Mouse (Mus musculus): ENCODE results near the gene BC051665. TPM values are rescaled to one million over a fixed set of nuclear protein-coding genes. Genes with fewer than 3 reads are reported as not detected.

BC051665 gene
- polyA plus RNA-seq, 1 experiment from 2014 or later: not detected

DNA sequence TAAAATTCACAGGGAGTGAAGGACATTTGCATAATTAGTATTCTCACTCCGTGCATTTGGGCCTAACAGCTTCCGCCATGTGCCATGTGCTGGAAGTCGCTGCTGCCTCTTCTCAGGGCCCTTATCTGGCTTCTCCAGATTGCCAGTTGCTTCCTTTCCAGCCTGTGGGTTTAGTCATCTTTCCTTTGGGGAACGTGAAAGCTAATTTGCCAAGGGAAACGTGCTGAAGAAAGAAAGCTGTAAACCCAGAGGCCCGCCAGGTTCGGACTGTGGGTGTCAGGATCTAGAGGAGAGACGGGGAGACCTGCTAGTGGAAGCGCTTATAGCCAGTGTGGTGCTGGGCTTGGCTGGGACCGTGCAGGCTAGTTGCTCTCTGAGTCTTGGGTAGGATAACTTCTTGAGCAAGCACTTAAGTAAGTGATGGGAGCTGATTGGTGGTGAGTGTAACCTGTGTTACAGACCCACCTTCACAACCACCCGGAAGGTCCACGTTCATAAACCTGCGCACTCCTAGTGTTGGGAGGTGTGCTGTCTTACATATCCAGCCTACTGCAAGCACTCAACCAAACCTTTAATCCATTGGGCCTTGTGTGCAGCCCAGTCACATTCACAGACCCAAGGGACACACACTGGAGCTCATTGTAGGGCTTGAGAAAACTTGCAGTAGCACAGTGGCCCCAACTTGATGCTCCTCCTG is 42.6 kb downstream of the BC051665 start:
- 81% methylated on average over 13 of the region's 13 CpGs for WGBS
- ATAC-seq (ENCODE audit: insufficient number of reproducible peaks, low FRiP score, low TSS enrichment, low read depth): no peak
- no peaks in the 10 kb centered on the region for H3K27me3 ChIP-seq

GRCm38 (mm10) chr13:60742611-60743010 is 43.6 kb downstream of the BC051665 start:
- no peak overlapping the region for H3K4me2 ChIP-seq (replicated peaks)
- peaks cover 8% of the 10 kb centered on the region for H3K4me1 ChIP-seq
- H3K27ac ChIP-seq (replicated peaks): no peak overlapping the region
- H3K36me3 ChIP-seq: peaks cover 15% of the 10 kb centered on the region
- H3K4me3 ChIP-seq (replicated peaks): no peak overlapping the region
- H3K9me3 ChIP-seq (replicated peaks): no peaks in the 10 kb centered on the region
- H3K27me3 ChIP-seq: no peaks in the 10 kb centered on the region
- WGBS: 83% methylated on average over 3 of the region's 3 CpGs
- H3K9ac ChIP-seq: no peak overlapping the region
- ATAC-seq (ENCODE audit: insufficient number of reproducible peaks, low FRiP score, low TSS enrichment, low read depth): no peak

More for the DNA sequence above, 42.6 kb downstream of the BC051665 start:
- H3K4me2 ChIP-seq (replicated peaks): no peak overlapping the region
- H3K9ac ChIP-seq: no peak overlapping the region
- H3K27ac ChIP-seq (replicated peaks): no peak overlapping the region
- no peak overlapping the region for H3K4me3 ChIP-seq (replicated peaks)
- H3K4me1 ChIP-seq: no peaks in the 10 kb centered on the region
- H3K9me3 ChIP-seq (replicated peaks): no peaks in the 10 kb centered on the region
- peaks cover 22% of the 10 kb centered on the region for H3K36me3 ChIP-seq

DNA sequence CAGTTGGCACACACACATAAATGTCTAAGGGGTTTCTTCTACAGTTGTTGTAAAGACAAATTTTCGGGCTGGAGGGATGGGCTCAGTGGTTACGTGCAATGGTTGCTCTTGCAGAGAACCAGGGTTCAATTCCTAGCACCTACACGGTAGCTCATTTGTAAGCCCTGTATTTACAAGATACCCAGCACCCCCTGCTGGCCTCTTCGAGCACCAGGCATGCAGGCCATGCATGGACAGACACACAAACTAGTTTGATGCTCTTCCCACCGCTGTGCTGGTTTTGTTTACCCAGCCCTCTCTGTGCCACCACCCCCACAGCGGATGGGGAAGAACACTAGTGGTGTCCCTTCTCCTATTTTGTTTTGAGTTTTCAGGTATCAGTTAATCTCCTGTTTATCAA is 45.9 kb downstream of the BC051665 start:
- no peak for ATAC-seq (ENCODE audit: insufficient number of reproducible peaks, low FRiP score, low TSS enrichment, low read depth)
- 89% methylated on average over 6 of the region's 6 CpGs for WGBS
- Histone ChIP-seq H3K27me3 (no peaks in the 10 kb centered on the region), H3K36me3 (peaks cover 15% of the 10 kb centered on the region), H3K9ac (no peak overlapping the region), H3K4me3 (replicated peaks) (no peak overlapping the region), H3K27ac (replicated peaks) (no peak overlapping the region), H3K4me1 (peaks cover 10% of the 10 kb centered on the region), H3K9me3 (replicated peaks) (no peaks in the 10 kb centered on the region), H3K4me2 (replicated peaks) (no peak overlapping the region)

DNA sequence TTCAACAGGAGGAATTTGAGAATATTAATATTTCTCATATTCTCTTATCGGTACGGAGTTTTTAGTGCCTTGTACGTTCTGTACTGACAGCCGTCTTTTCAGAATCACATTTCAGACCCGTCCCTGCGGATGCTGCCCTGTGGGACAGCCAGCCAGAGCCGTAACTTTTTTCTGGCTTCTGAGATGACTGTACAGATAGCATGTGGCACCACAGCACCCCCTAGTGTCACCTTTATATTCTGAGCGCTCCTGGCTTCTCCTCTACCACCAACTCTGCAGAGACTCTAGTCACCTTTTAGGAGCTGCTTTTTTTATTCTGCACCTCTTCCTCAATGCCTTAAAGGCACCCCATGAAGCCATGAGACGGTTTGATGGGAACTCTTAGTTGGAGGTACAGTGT is 47.7 kb downstream of the BC051665 start:
- H3K27me3 ChIP-seq: no peaks in the 10 kb centered on the region
- peak overlapping the region; percentile 47 for H3K4me2 ChIP-seq (replicated peaks)
- peak overlapping the region; percentile 67 for H3K27ac ChIP-seq (replicated peaks)
- no peaks in the 10 kb centered on the region for H3K9me3 ChIP-seq (replicated peaks)
- H3K4me3 ChIP-seq (replicated peaks): peak overlapping the region; percentile 20
- 3% methylated on average over 9 of the region's 9 CpGs for WGBS
- peak; percentile 73; the same call in 1 of the 2 replicates for ATAC-seq (ENCODE audit: insufficient number of reproducible peaks, low FRiP score, low TSS enrichment, low read depth)
- H3K9ac ChIP-seq: no peak overlapping the region
- peaks cover 10% of the 10 kb centered on the region for H3K4me1 ChIP-seq
- peaks cover 15% of the 10 kb centered on the region for H3K36me3 ChIP-seq

- Histone ChIP-seq H3K4me2 (replicated peaks) (peak overlapping the region; percentile 47), H3K4me1 (peaks cover 10% of the 10 kb centered on the region), H3K4me3 (replicated peaks) (peak overlapping the region; percentile 20), H3K27me3 (no peaks in the 10 kb centered on the region), H3K9ac (no peak overlapping the region), H3K9me3 (replicated peaks) (no peaks in the 10 kb centered on the region), H3K27ac (replicated peaks) (peak overlapping the region; percentile 67), H3K36me3 (peaks cover 15% of the 10 kb centered on the region)
- ATAC-seq (ENCODE audit: insufficient number of reproducible peaks, low FRiP score, low TSS enrichment, low read depth): peak; percentile 73
- WGBS: 9% methylated on average over 9 of the region's 9 CpGs
Observed at GRCm38 (mm10) chr13:60737632-60738324, 48.4 kb downstream of the BC051665 start.

DNA sequence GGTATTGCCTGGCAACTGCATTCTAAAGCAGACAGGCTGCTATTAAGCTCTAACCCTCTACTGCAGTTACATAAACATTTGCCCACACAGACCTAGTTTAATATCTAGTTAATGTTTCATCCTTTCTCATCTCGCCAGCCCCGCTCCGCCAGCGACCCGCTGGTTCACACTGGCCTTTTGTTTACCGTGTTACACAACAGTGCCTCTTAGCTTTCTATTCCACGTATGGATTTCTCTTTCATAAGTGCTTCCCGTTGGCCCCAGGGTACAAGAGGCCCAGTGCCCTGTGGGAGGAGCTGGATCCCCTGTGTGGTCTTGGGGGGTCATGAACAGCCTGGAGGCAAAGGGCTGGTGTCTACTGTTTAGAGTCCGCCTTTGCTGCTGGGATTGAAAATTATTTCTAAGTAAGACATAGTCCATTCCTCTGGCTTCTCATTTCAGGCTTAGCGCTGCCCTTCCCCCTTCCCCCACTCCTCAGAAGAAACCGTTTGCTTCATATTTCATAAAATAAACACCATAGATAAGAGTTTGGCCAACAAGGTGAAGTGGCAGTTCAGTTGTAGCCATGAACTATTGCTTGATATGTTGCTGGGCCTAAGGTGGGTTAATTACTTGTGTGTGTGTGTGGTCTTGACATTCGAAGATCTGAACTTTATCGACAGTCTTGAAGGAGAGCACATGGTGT is 49.6 kb downstream of the BC051665 start:
- Histone ChIP-seq H3K9ac (no peak overlapping the region), H3K27ac (replicated peaks) (no peak overlapping the region), H3K4me3 (replicated peaks) (no peak overlapping the region), H3K27me3 (no peaks in the 10 kb centered on the region), H3K36me3 (peaks cover 9% of the 10 kb centered on the region), H3K4me2 (replicated peaks) (no peak overlapping the region), H3K9me3 (replicated peaks) (no peaks in the 10 kb centered on the region), H3K4me1 (peaks cover 10% of the 10 kb centered on the region)
- 52% methylated on average over 13 of the region's 13 CpGs for WGBS
- ATAC-seq (ENCODE audit: insufficient number of reproducible peaks, low FRiP score, low TSS enrichment, low read depth): 0 out of 2 replicates have a peak, but pooled peaks have one; percentile 8

DNA sequence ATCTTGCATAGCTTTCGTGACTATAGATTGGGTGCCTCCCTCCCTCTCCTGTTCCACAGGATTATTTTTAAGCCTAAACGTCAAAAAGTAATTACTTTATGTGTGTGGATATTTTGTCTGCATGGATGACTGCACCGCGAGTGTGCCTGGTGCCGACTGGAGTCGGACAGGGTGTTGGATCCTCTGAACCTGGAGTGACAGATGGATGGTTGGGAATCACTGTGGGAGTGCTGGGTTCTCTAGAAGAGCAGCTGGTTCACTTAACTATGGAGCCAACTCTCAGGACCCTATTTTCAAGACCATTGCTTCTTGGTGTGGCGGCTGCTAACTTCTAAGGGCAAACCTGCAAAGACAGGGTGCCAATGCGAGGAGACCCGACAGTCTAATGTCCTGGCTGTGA is 50.9 kb downstream of the BC051665 start:
- Histone ChIP-seq H3K4me3 (replicated peaks) (no peak overlapping the region), H3K27ac (replicated peaks) (no peak overlapping the region)
- ATAC-seq (ENCODE audit: insufficient number of reproducible peaks, low FRiP score, low TSS enrichment, low read depth): no peak

More for the DNA sequence above, 50.9 kb downstream of the BC051665 start:
- Histone ChIP-seq H3K4me2 (replicated peaks) (no peak overlapping the region), H3K27me3 (no peaks in the 10 kb centered on the region), H3K36me3 (peaks cover 18% of the 10 kb centered on the region), H3K9me3 (replicated peaks) (no peaks in the 10 kb centered on the region), H3K4me1 (peaks cover 10% of the 10 kb centered on the region), H3K9ac (no peak overlapping the region)
- WGBS: 83% methylated on average over 9 of the region's 9 CpGs

Other genes starting within 250 kb of the BC051665 start
- 18.5 and 20.0 TPM in 2 replicates for gene Dapk1, start 184.4 kb downstream of the BC051665 start, polyA plus RNA-seq (2015; fragmentation: Nextera tagmentation; extraction: Ambion mirVana)
- 0.87 and 1.3 TPM in 2 replicates for gene Ctsll3, start 16.5 kb upstream of the BC051665 start, polyA plus RNA-seq (2015; fragmentation: Nextera tagmentation; extraction: Ambion mirVana)
- 0.17 and 0.38 TPM in 2 replicates for gene 4930486L24Rik, start 78.1 kb upstream of the BC051665 start, polyA plus RNA-seq (2015; fragmentation: Nextera tagmentation; extraction: Ambion mirVana)
- gene Gm49392, start 110.5 kb upstream of the BC051665 start, polyA plus RNA-seq (2015; fragmentation: Nextera tagmentation; extraction: Ambion mirVana): not detected in 2 replicates
- 5.3 and 6.4 TPM in 2 replicates for gene Ctla2b, start 111.1 kb upstream of the BC051665 start, polyA plus RNA-seq (2015; fragmentation: Nextera tagmentation; extraction: Ambion mirVana)
- gene Tpbpb, start 118.5 kb upstream of the BC051665 start, polyA plus RNA-seq (2015; fragmentation: Nextera tagmentation; extraction: Ambion mirVana): not detected in 2 replicates
- gene Gm49393, start 149.2 kb upstream of the BC051665 start, polyA plus RNA-seq (2015; fragmentation: Nextera tagmentation; extraction: Ambion mirVana): not detected in 2 replicates
- 0.93 and 2.0 TPM in 2 replicates for gene Gm49391, start 150.2 kb upstream of the BC051665 start, polyA plus RNA-seq (2015; fragmentation: Nextera tagmentation; extraction: Ambion mirVana)
- gene Ctla2a, start 150.3 kb upstream of the BC051665 start, polyA plus RNA-seq (2015; fragmentation: Nextera tagmentation; extraction: Ambion mirVana): 31.0 and 31.8 TPM in 2 replicates
- gene Tpbpa, start 155.6 kb upstream of the BC051665 start, polyA plus RNA-seq (2015; fragmentation: Nextera tagmentation; extraction: Ambion mirVana): not detected in 2 replicates
- not detected in 2 replicates for gene Ctsj, start 219.6 kb upstream of the BC051665 start, polyA plus RNA-seq (2015; fragmentation: Nextera tagmentation; extraction: Ambion mirVana)

Measured in embryonic facial prominence, embryonic 15.5 days (tissue).